Mouse (Mus musculus) lung, postnatal 0 days (tissue): ENCODE measurements around the gene Hnrnpdl.

Experiments used
- CTCF ChIP-seq: IDR thresholded peaks from 2 replicates; pipeline ENCODE4 v1.5.1; 2016; ENCODE audit warnings: antibody characterized with exemption, mild to moderate bottlenecking
- EP300 ChIP-seq: IDR thresholded peaks from 2 replicates; pipeline ENCODE4 v1.6.1; 2016; ENCODE audit warnings: antibody characterized with exemption, mild to moderate bottlenecking, control low read depth

DNA sequence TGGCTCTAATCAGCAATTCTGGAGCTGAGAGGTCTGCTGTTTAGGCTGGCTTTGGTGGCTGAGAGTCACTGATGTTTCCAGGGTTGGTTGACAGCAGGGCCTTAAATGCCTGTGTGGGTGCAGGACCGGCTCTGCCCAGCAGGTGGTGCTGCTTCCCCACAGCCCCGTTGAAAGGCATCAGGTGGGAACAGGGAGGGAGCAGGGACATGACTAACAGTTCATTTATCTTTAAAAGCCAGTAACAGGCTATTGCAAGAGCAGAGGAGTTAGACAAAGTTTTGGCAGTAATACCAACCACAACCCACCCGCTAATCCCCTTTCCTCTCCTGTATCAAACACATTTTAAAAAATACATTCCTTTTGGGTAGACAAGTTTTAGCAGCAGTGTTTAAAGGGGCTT is 30.8 kb upstream of the Hnrnpdl start:
- no peak for TF ChIP-seq EP300
- peak; percentile 98 for TF ChIP-seq CTCF
